Mouse (Mus musculus) liver, adult 2 months (tissue): Measurements from ENCODE around the gene Rere.

ENCODE experiments used
- CTCF ChIP-seq: fragments of 200-500 bp; IDR thresholded peaks from 2 replicates; pipeline ENCODE4 v1.5.1; 2011; ENCODE audit warnings: low read depth, low read length, control low read depth
- POLR2A ChIP-seq: fragments of 200-500 bp; IDR thresholded peaks from 2 replicates; pipeline ENCODE4 v1.6.1; 2011; ENCODE audit warnings: low read length, control low read depth; ENCODE audit not compliant: insufficient read depth; ENCODE audit errors: extremely low read depth

DNA sequence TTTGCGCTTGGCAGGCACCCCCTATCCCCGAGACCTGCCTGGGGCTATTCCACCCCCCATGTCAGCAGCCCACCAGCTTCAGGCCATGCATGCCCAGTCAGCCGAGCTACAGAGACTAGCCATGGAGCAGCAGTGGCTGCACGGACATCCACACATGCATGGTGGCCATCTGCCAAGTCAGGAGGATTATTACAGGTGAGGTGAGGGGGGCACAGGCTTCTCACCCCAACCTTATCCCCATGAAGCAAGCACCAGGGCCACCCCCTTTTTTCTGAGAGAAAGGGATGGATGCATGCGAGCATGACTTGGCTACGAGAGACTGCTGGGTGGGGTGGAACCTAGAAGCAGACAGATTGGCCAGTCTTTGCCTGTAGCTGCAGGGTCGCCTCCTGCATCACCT is 337.6 kb downstream of the Rere start:
- TF ChIP-seq CTCF = no peak
- no peak for TF ChIP-seq POLR2A
